Mouse (Mus musculus) CH12.LX (cell line): ENCODE results near the gene Jdp2. TPM values are rescaled to one million over a fixed set of nuclear protein-coding genes. Genes with fewer than 3 reads are reported as not detected.

Experiments used
- DNase-seq: peaks from one replicate; pipeline ENCODE4 v3.0.0-alpha.2; 2013; ENCODE audit errors: extremely low read depth
- H3K27ac ChIP-seq: 2 replicates; pipeline ENCODE4 v1.5.1; 2012; ENCODE audit warnings: low read depth, mild to moderate bottlenecking, control low read depth, moderate library complexity; ENCODE audit not compliant: insufficient read depth
- H3K27me3 ChIP-seq: replicated peaks from 2 replicates; pipeline ENCODE3; 2012; ENCODE audit warnings: inconsistent platforms
- H3K36me3 ChIP-seq, 2 experiments: replicated peaks in 1 of 2; 2 replicates each; pipeline versions ENCODE3 to v1.6.1; 2012; ENCODE audit warnings: inconsistent platforms in 1 of 2, low read length in 1 of 2, mild to moderate bottlenecking in 1 of 2, mixed read lengths in 1 of 2, moderate library complexity in 1 of 2; ENCODE audit not compliant: control insufficient read depth in 1 of 2, insufficient read depth in 1 of 2
- H3K4me1 ChIP-seq, 2 experiments: 2 replicates each; pipeline ENCODE4 v1.6.1; 2012; ENCODE audit warnings: inconsistent platforms in 1 of 2, moderate library complexity in 1 of 2; ENCODE audit not compliant: insufficient read depth in 2 of 2, control insufficient read depth in 1 of 2
- H3K4me2 ChIP-seq: 2 replicates; pipeline ENCODE4 v1.6.1; 2012; ENCODE audit warnings: low read depth, mild to moderate bottlenecking, control low read depth; ENCODE audit not compliant: poor library complexity, insufficient read depth, severe bottlenecking
- H3K4me3 ChIP-seq, 3 experiments: fragments of 150-350 bp in 1 of 3; sonication (generic) in 1 of 3; replicated peaks in 1 of 3; 2 replicates each; pipeline versions ENCODE3 to v1.5.1; 2011 to 2012; ENCODE audit warnings: low read depth in 2 of 3, low read length in 2 of 3, mild to moderate bottlenecking in 2 of 3, moderate library complexity in 2 of 3, control low read depth in 1 of 3, improper control_type of control experiment in 1 of 3, inconsistent platforms in 1 of 3, mixed read lengths in 1 of 3; ENCODE audit not compliant: poor library complexity in 1 of 3
- H3K79me2 ChIP-seq: replicated peaks from 2 replicates; pipeline ENCODE4 v1.6.1; 2012; ENCODE audit warnings: mild to moderate bottlenecking, moderate library complexity; ENCODE audit not compliant: control insufficient read depth, poor library complexity, insufficient read depth, severe bottlenecking; ENCODE audit errors: extremely low read depth
- H3K9ac ChIP-seq: 2 replicates; pipeline ENCODE4 v1.6.1; 2012; ENCODE audit warnings: low read depth, mild to moderate bottlenecking, control low read depth, moderate library complexity; ENCODE audit not compliant: insufficient read depth
- H3K9me3 ChIP-seq: replicated peaks from 2 replicates; pipeline ENCODE3; 2012; ENCODE audit warnings: low read length, inconsistent platforms, mixed read lengths
- BHLHE40 ChIP-seq: IDR thresholded peaks from 2 replicates; pipeline ENCODE4 v1.6.1; 2011; ENCODE audit warnings: mild to moderate bottlenecking, low read depth, low read length, improper control_type of control experiment
- CHD1 ChIP-seq: IDR thresholded peaks from 2 replicates; pipeline ENCODE4 v1.6.1; 2012; ENCODE audit warnings: low read depth, low read length, improper control_type of control experiment, inconsistent platforms
- CTCF ChIP-seq, 2 experiments: IDR thresholded peaks in 1 of 2; conservative IDR thresholded peaks in 1 of 2; 2 replicates each; pipeline ENCODE4 v1.5.1; 2011 to 2012; ENCODE audit warnings: low read depth in 2 of 2, low read length in 2 of 2, improper control_type of control experiment in 1 of 2, inconsistent platforms in 1 of 2, mild to moderate bottlenecking in 1 of 2, moderate library complexity in 1 of 2
- E2F4 ChIP-seq: IDR thresholded peaks from 2 replicates; pipeline ENCODE4 v1.6.1; 2011; ENCODE audit warnings: low read depth, low read length, improper control_type of control experiment; ENCODE audit not compliant: insufficient replicate concordance
- ELF1 ChIP-seq: IDR thresholded peaks from 2 replicates; pipeline ENCODE4 v1.6.1; 2014; ENCODE audit warnings: low read depth, mild to moderate bottlenecking, inconsistent platforms, low read length, improper control_type of control experiment
- ETS1 ChIP-seq: conservative IDR thresholded peaks from 2 replicates; pipeline ENCODE4 v1.6.1; 2012; ENCODE audit warnings: low read depth, mild to moderate bottlenecking, inconsistent platforms, low read length, improper control_type of control experiment, moderate library complexity
- MAFK ChIP-seq: IDR thresholded peaks from 2 replicates; pipeline ENCODE4 v1.6.1; 2011; ENCODE audit warnings: low read length, improper control_type of control experiment; ENCODE audit not compliant: insufficient replicate concordance
- MAZ ChIP-seq: IDR thresholded peaks from 2 replicates; pipeline ENCODE4 v1.6.1; 2012; ENCODE audit warnings: low read depth, mild to moderate bottlenecking, inconsistent platforms, low read length, improper control_type of control experiment, moderate library complexity
- MEF2A ChIP-seq: IDR thresholded peaks from 2 replicates; pipeline ENCODE4 v1.6.1; 2014; ENCODE audit warnings: low read depth, mild to moderate bottlenecking, inconsistent platforms, low read length, improper control_type of control experiment, borderline replicate concordance
- MYC ChIP-seq: IDR thresholded peaks from 2 replicates; pipeline ENCODE4 v1.6.1; 2011; ENCODE audit warnings: low read depth, mild to moderate bottlenecking, improper control_type of control experiment, low read length
- SMC3 ChIP-seq: IDR thresholded peaks from 2 replicates; pipeline ENCODE4 v1.6.1; 2011; ENCODE audit warnings: low read depth, low read length, improper control_type of control experiment
- TBP ChIP-seq: conservative IDR thresholded peaks from 2 replicates; pipeline ENCODE4 v1.6.1; 2011; ENCODE audit warnings: low read depth, low read length, improper control_type of control experiment
- TCF12 ChIP-seq: IDR thresholded peaks from 2 replicates; pipeline ENCODE4 v1.6.1; 2014; ENCODE audit warnings: low read depth, mild to moderate bottlenecking, inconsistent platforms, low read length, improper control_type of control experiment
- UBTF ChIP-seq: IDR thresholded peaks from 2 replicates; pipeline ENCODE4 v1.6.1; 2012; ENCODE audit warnings: low read depth, mild to moderate bottlenecking, inconsistent platforms, low read length, improper control_type of control experiment, moderate library complexity
- USF2 ChIP-seq: conservative IDR thresholded peaks from 2 replicates; pipeline ENCODE4 v1.6.1; 2011; ENCODE audit warnings: low read depth, low read length, improper control_type of control experiment
- ZKSCAN1 ChIP-seq: IDR thresholded peaks from 2 replicates; pipeline ENCODE4 v1.6.1; 2012; ENCODE audit warnings: low read depth, inconsistent platforms, low read length, improper control_type of control experiment, borderline replicate concordance
- dilution Hi-C: fragments of 300-500 bp; cut with MboI; formaldehyde crosslinking; loops from 2 replicates; pipeline ENCODE4 v1.14.3; 2020; ENCODE audit warnings: low sequenced_read_pairs; ENCODE audit not compliant: extremely low pct_unique_long_range_greater_than_20kb, extremely low pct_ligation_motif_present
- in situ Hi-C: fragments of 300-500 bp; cut with MboI; formaldehyde crosslinking; loops from 3 replicates; pipeline ENCODE4 v1.14.3; 2019; ENCODE audit warnings: low sequenced_read_pairs, low pct_ligation_motif_present, low pct_unique_long_range_greater_than_20kb, mixed read lengths
- polyA plus RNA-seq: library from polyadenylated mRNA; unstranded; fragments of >175 nt; gene quantifications from 2 replicates; pipeline ENCODE4 v1.2.1, GENCODE M21; 2012; ENCODE audit warnings: low read depth; ENCODE audit not compliant: insufficient read length
- total RNA-seq, 2 experiments: library from RNA; depleted of rRNA; stranded (reverse); fragments of 300-350 nt in 1 of 2; fragments of >200 nt in 1 of 2; gene quantifications; 2 replicates each; pipeline ENCODE4 v1.2.3; 2012 to 2014

The Jdp2 gene
- total and polyA plus RNA-seq, 3 experiments: 64.7 to 104 (median 86.5) TPM

DNA sequence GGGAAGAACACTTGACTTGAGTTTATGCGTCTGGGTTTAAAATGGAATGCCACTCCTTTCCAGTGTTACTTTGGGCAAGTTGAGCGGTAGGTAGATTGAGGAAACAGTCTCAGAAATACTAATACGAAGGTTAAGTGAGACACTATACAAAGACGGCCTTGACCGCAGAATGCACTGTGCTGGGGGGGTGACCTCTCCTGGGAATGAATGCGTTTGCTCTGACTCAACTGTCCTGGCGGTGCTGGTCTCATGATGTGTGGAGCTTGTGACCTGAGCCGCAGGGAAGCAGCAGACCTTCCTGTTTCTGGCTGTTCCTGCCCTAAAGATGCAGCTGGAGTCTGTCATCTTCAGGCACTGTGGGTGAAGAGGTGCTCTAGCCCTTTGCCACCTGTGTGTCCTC, 16.7 kb downstream of the Jdp2 start:
- Histone ChIP-seq H3K9me3 (no peaks in the 10 kb centered on the region), H3K9ac (no peak overlapping the region), H3K27me3 (no peaks in the 10 kb centered on the region), H3K27ac (no peak overlapping the region), H3K36me3 (peaks cover 66 to 97% of the 10 kb centered on the region in 2 experiments), H3K79me2 (peaks cover 5% of the 10 kb centered on the region), H3K4me3 (no peak overlapping the region), H3K4me1 (peaks cover 7 to 89% of the 10 kb centered on the region in 2 experiments), H3K4me2 (no peak overlapping the region)
- DNase-seq: peak; percentile 61
- TF ChIP-seq MEF2A (no peak), BHLHE40 (peak; percentile 49; the same call in 1 of the 2 replicates), CHD1 (no peak), ETS1 (peak; percentile 54)
- in situ Hi-C loops: no loop called here
- dilution Hi-C loops: no loop called here

DNA sequence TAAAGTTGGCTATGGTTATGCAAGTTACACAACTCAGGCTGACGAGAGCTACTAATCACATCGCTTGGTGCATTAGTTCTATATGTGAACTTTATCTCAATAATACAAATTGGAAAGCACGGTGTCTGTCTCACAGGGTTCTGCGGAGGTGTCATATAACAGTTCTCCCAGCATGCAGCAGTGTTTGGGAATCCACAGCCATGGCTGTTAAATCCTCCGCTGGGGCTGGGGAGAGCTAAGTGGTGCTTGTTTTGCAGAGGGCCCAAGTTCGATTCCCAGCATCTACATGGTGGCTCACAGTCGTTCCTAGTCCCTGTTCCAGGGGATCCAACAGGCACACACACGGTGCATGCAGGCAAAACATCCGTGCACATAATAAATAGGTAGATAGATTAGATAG, 19.1 kb downstream of the Jdp2 start:
- Histone ChIP-seq H3K27ac (no peak overlapping the region), H3K79me2 (peaks cover 5% of the 10 kb centered on the region), H3K4me3 (no peak overlapping the region), H3K27me3 (no peaks in the 10 kb centered on the region), H3K4me2 (no peak overlapping the region), H3K4me1 (peaks cover 2 to 91% of the 10 kb centered on the region in 2 experiments; a peak in 3 of 4 replicates), H3K36me3 (peaks cover 59 to 97% of the 10 kb centered on the region in 2 experiments), H3K9me3 (no peaks in the 10 kb centered on the region), H3K9ac (no peak overlapping the region)
- dilution Hi-C loops (no loop called here), in situ Hi-C loops (no loop called here)
- no peak for DNase-seq
- TF ChIP-seq UBTF (no peak), SMC3 (no peak), ZKSCAN1 (no peak), CTCF (conservative IDR thresholded peaks at IDR 0.05 in 1 of 2, IDR thresholded peaks at IDR 0.05 in 1 of 2; ENCODE audit: low read depth in 2 of 2, low read length in 2 of 2) (no peak), MYC (no peak), MAZ (no peak), TBP (no peak), USF2 (no peak), TCF12 (no peak), MAFK (no peak), E2F4 (no peak), ELF1 (no peak)
